8 mouse cellular contexts compared by ENCODE assay signal in the genomic region with DNA sequence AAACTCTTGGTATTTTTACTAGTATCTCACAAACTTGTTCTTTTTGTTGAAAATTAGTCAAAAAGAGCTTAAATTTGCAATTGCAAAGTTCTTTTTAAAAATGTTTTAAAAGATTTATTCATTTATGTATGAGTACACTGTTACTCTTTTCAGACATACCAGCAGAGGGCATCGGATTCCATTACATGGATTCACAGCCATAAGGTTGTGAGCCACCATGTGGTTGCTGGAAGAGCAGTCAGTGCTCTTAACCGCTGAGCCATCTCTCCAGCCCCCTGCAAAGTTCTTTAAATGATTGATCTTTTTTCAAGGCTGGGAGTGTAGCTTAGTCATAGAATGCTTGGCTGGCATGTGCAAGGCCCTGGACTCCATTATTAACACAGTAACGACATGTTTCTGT. TPM values are rescaled to one million over a fixed set of nuclear protein-coding genes. Genes with fewer than 3 reads are reported as not detected.
DNase-seq lines count a peak whose midpoint lies in the region; TF ChIP-seq lines count a peak whose summit lies in the region.

No protein-coding gene starts in this region.

- H3K4me1 ChIP-seq in small intestine, adult 2 months (ENCODE audit: control insufficient read depth, insufficient read depth, insufficient read length, low read length), result peaks cover 3% of the 10 kb centered on the region; the same call in 1 of the 2 replicates

- WGBS in small intestine, adult 2 months, result 45% methylated on average over 3 of the region's 3 CpGs

- H3K4me3 ChIP-seq in small intestine, adult 2 months (ENCODE audit: low read depth, low read length), result no peak overlapping the region

- TF ChIP-seq CTCF in small intestine, adult 2 months (IDR thresholded peaks at IDR 0.05; ENCODE audit: extremely low read depth, insufficient read length, insufficient replicate concordance, low read depth, low read length), result peak; percentile 52; the same call in 1 of the 2 replicates

- no peak overlapping the region for H3K27ac ChIP-seq in small intestine, adult 2 months (ENCODE audit: insufficient read depth, low read depth, low read length)

- TF ChIP-seq POLR2A in small intestine, adult 2 months (IDR thresholded peaks at IDR 0.05; ENCODE audit: low read depth, low read length), result no peak

- DNase-seq in left cerebral cortex, postnatal 14 days (ENCODE audit: low spot score in 2 of 2), result peak; percentile 56 to 67
- DNase-seq in left cerebral cortex, adult 9 months (ENCODE audit: low spot score in 2 of 2), result no peak
- peak; percentile 66 for DNase-seq in MN1 (ENCODE audit: low spot score)
- peak; percentile 20 for DNase-seq in embryo, embryonic 9.5 days (ENCODE audit: extremely low spot score)
- DNase-seq in kidney, postnatal 36 days, result peak; percentile 55 to 57
- DNase-seq in urinary bladder, postnatal 10 days (ENCODE audit: low spot score), result no peak
- DNase-seq in right cerebral cortex, postnatal 4 days, result no peak

- H3K36me3 ChIP-seq in small intestine, adult 2 months (ENCODE audit: control insufficient read depth, insufficient read depth, low read length), result peaks cover 61% of the 10 kb centered on the region

- no peaks in the 10 kb centered on the region for H3K27me3 ChIP-seq in small intestine, adult 2 months (ENCODE audit: control insufficient read depth, insufficient read depth, low read length)

- intact Hi-C loops in left cerebral cortex, postnatal 14 days (cut with DNase I), result no loop called here

RNA-seq across cellular contexts. Expression of gene Mcts2, which starts 8.5 kb away (rescaled TPM):
- total RNA-seq in left cerebral cortex, postnatal 14 days (2021), result 10 to 100 TPM; 17.9 to 20.4 TPM
- 1.3 and 1.7 TPM in 2 replicates for polyA plus RNA-seq in small intestine, adult 2 months (2012; rRNA removed)

RNA-seq across cellular contexts. Expression of gene H13, which starts 9.0 kb away (rescaled TPM):
- total RNA-seq in left cerebral cortex, postnatal 14 days (2021), result 10 to 100 TPM; 90.8 to 90.9 TPM
- 152 and 199 TPM in 2 replicates for polyA plus RNA-seq in small intestine, adult 2 months (2012; rRNA removed)

RNA-seq across cellular contexts. Expression of gene Rem1, which starts 51.6 kb away (rescaled TPM):
- under 1 TPM; 0.90 to 0.99 TPM for total RNA-seq in left cerebral cortex, postnatal 14 days (2021)
- polyA plus RNA-seq in small intestine, adult 2 months (2012; rRNA removed), result 3.5 and 4.7 TPM in 2 replicates

RNA-seq across cellular contexts. Expression of gene Defb25, which starts 55.4 kb away (rescaled TPM):
- total RNA-seq in left cerebral cortex, postnatal 14 days (2021), result not detected
- polyA plus RNA-seq in small intestine, adult 2 months (2012; rRNA removed), result not detected in 2 replicates

RNA-seq across cellular contexts. Expression of gene Id1, which starts 57.7 kb away (rescaled TPM):
- total RNA-seq in left cerebral cortex, postnatal 14 days (2021), result 10 to 100 TPM; 19.5 to 26.4 TPM
- polyA plus RNA-seq in small intestine, adult 2 months (2012; rRNA removed), result 585 and 916 TPM in 2 replicates

Comparison
In these comparisons a context has a peak if more than half of its experiments do, and no peak if none do; other contexts are left out.
1. DNase-seq: peak in left cerebral cortex, postnatal 14 days (2 of 2), MN1 (single experiment), embryo, embryonic 9.5 days (single experiment) and kidney, postnatal 36 days (2 of 2); none in left cerebral cortex, adult 9 months (0 of 2), urinary bladder, postnatal 10 days (single experiment) and right cerebral cortex, postnatal 4 days (single experiment).